Mouse (Mus musculus): ENCODE measurements around the gene Vmn1r58. TPM values are rescaled to one million over a fixed set of nuclear protein-coding genes. Genes with fewer than 3 reads are reported as not detected.

Vmn1r58 gene
- polyA plus RNA-seq (2014; fragmentation: Illumina TruSeq; extraction: RNeasy Lipid Tissue Mini Kit (QIAGEN cat#74804); ENCODE audit: low read depth, low replicate concordance): not detected

GRCm38 (mm10) chr7:5413296-5413695, at the start of gene Vmn1r58:
TSS of gene Vmn1r58 (minus strand) at chr7:5413396.

DNA sequence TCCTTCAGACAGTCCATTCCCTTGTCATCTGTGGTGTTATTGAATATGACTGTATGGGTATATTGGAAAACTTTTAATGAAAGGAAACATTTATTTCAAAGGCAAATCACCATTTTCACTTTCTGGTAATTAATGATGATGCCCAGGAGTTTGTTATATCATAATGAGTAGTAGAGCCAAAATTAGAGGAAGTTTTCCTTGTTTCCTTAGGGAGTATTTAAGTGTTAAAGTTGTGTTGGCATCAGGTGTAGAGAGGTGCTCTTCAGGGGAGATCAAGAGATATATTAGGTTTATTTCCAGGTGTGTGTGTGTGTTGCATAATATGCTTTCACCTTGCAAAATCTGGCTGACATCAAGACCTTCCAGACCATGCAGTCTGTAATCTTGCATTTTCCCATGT, 43.5 kb upstream of the Vmn1r58 start, which contains the start of gene Vmn1r59:
TSS of gene Vmn1r59 (minus strand) at position 101 of the 400 bp plus-strand sequence.

Other genes with a start within 250 kb of the Vmn1r58 start
- not detected for gene Vmn1r56, start 216.6 kb downstream of the Vmn1r58 start, polyA plus RNA-seq (2014; fragmentation: Illumina TruSeq; extraction: RNeasy Lipid Tissue Mini Kit (QIAGEN cat#74804); ENCODE audit: low read depth, low replicate concordance)
- not detected for gene Vmn1r57, start 194.9 kb downstream of the Vmn1r58 start, polyA plus RNA-seq (2014; fragmentation: Illumina TruSeq; extraction: RNeasy Lipid Tissue Mini Kit (QIAGEN cat#74804); ENCODE audit: low read depth, low replicate concordance)
- gene Gm5065, start 62.9 kb downstream of the Vmn1r58 start, polyA plus RNA-seq (2014; fragmentation: Illumina TruSeq; extraction: RNeasy Lipid Tissue Mini Kit (QIAGEN cat#74804); ENCODE audit: low read depth, low replicate concordance): not detected
- not detected for gene Nlrp2, start 62.4 kb downstream of the Vmn1r58 start, polyA plus RNA-seq (2014; fragmentation: Illumina TruSeq; extraction: RNeasy Lipid Tissue Mini Kit (QIAGEN cat#74804); ENCODE audit: low read depth, low replicate concordance)
- gene Vmn1r59, start 43.4 kb upstream of the Vmn1r58 start, polyA plus RNA-seq (2014; fragmentation: Illumina TruSeq; extraction: RNeasy Lipid Tissue Mini Kit (QIAGEN cat#74804); ENCODE audit: low read depth, low replicate concordance): not detected
- not detected for gene Vmn2r28, start 80.6 kb upstream of the Vmn1r58 start, polyA plus RNA-seq (2014; fragmentation: Illumina TruSeq; extraction: RNeasy Lipid Tissue Mini Kit (QIAGEN cat#74804); ENCODE audit: low read depth, low replicate concordance)
- gene Vmn1r60, start 133.9 kb upstream of the Vmn1r58 start, polyA plus RNA-seq (2014; fragmentation: Illumina TruSeq; extraction: RNeasy Lipid Tissue Mini Kit (QIAGEN cat#74804); ENCODE audit: low read depth, low replicate concordance): not detected
- gene Vmn1r61, start 199.9 kb upstream of the Vmn1r58 start, polyA plus RNA-seq (2014; fragmentation: Illumina TruSeq; extraction: RNeasy Lipid Tissue Mini Kit (QIAGEN cat#74804); ENCODE audit: low read depth, low replicate concordance): not detected